Mouse (Mus musculus) c-Kit-positive CD71-positive TER-119-positive erythroid progenitor cells, embryonic 14.5 days (primary cell): ENCODE measurements around the gene Exosc1.
"Not testable (repeated sequence)": the region's sequence is repeated elsewhere in the genome, so short reads cannot be mapped to it uniquely, and the experiment has no call there.

ENCODE experiments used
- DNase-seq: peaks from one replicate; pipeline ENCODE4 v3.0.0-alpha.2; 2013; ENCODE audit warnings: low spot score

Exosc1 gene

DNA sequence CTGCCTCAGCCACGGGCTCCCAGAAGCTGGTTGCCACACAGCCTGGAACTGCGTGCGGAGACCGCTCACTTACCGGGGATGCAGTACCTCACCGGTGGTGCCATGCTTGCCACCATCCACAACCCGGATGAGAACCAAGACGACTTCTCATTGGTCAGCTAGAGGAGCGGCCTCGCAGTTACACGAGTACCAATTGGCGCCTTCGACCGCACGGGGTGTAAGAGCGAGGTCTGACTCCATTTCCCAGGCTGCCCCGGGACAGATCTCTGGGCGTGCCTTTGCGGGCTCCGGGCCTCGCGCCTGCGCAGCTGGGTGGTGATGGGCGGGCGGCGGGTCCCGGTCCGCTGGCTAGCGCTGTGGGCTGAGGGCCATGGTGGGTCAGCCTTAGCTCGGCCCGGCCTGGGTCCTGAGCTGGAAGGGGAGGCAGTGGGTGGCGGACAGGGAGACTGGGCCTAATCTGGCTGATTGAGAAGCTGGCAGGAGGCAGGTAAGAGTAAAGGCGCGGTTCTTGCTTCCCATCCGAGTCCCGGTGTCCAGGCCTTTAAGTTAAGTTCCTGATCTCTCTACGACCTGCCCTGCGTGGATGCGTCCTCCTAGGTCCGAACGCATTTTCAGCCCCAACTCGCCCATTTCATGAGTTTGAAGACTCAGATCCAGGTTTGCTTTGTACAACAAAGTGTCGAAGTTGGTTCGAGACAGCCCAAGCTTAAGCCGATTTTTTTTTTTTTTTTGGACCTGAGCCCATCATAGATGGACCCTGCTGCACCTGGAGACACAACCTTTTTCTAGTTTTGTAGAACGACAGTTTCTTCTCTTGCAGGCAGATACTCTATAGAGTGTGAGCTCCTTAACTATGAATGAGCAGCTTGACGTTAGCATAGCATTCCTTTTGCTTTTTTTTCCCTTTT is at the start of gene Exosc1, which contains the start of gene Zdhhc16:
TSS of gene Exosc1 (minus strand) at position 245 of the 908 bp plus-strand sequence.
TSS of gene Zdhhc16 (plus strand) at position 302 of the 908 bp plus-strand sequence.
- DNase-seq = peak; percentile 98

DNA sequence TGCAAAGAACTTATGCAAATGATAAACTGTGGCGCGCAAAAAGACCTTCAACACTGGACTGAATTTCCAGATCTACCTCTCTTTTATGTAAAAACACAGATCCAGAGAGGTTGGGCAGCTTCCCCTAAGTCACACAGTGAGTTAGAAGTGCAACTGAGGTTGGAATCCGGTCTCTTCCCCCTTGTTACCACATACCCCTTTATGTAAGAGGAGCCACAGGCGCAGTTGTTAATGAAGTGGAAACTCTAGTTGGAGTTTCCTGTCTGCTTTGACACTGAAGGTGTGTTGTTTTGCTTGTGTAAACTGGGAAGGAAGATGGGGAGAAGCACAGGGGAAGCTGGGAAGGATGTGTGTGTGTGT is 49.5 kb upstream of the Exosc1 start:
- no peak for DNase-seq

DNA sequence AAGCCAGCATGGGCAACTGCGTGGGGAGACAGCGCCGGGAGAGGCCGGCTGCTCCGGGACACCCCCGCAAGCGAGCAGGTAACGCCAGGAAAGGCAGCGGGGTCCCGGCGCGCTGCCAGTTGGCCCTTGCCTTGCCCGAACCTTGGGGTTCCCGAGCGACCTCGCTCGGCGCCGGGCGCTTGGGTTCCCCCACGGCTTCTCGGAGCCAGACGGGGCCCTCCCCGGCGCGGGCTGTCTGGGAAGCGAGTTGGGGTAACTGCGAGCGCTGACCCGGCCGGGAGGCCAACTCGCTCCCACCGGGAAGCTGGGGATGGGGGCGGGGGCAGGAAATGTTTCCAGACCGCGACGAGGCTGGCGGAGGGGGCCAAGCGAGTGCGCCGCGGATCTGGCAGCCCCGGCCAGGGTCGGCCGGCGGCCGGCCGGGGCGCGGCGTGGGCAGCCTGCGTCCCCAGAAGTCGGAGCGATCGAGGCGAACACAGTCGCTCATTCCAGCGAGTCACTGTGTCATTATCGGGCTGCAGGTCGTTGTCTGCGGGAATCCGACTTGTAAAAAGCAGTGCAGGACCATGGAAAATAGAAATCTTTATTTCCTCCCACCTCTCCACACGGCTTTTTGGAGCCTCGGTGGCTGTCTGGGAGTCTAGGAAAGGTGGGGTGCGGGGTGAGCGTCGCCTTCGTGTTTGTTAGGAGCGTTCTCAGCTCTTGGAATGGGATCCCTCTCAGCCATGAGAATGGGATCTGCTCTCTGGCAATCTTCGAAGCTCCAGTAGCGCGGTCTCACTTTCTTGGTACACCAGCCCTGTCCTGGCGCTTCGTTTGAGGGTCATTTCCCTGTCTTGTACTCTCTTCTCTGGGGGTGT is 48.9 kb upstream of the Exosc1 start:
- peak; percentile 15 for DNase-seq

DNA sequence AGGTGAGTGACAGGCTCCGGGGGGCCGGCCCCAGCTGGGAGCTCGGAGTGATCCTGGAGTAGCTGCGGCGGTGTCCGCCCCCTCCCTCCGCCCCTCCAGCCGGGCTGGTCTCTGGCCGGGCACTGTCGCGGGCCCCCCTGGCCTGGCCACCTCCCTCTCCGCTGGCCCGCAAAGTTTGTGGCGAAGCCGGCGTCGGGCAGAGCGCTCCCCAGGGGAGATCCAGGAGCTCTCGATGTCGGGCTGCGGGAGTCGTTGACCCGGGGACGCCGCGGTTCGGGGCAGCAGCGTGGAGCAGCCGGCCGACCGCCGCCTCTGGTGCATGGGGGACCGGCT is 48.3 kb upstream of the Exosc1 start, which contains the start of gene Ubtd1:
TSS of gene Ubtd1 (plus strand) at position 169 of the 333 bp plus-strand sequence.
- DNase-seq = no peak

DNA sequence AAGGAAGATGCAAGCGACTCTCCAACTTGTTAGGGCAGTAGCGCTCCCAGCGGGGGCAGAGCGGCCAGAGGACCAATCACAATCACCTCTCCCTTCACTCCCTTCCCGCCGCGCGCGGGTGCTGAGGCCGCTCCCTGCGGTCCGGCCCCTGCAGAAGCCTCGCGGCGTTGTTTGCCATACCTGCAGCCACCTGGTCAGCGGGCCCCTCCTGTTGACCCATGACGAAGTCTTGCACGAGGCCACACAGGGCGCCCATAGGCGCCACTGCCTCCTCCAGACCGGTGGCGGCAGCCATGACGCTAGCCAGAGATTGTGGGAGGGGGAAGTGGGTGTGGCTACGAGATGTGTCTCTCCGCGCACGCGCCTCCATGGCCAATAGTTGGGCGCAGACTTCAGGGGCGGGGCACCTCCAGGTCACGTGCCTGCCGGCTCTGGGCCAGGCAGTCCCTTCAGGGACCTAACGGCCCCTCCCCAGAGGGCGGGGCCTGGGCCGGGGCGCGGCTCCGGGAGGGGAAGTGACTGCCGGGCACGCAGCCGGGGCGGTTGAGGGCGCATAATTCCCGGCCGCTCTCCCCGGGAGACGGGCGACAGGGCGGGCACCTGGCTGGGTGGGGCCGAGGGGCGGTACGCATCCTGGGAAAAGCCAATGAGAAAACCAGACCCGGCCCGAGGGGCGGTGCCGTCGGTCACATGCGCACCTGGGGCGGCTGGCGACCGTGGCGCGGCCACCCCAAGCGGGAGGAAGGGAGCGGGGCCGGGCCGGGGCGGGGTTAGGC is 47.8 kb upstream of the Exosc1 start, which contains the start of gene Mms19:
TSS of gene Mms19 (minus strand) at position 339 of the 776 bp plus-strand sequence.
- peak; percentile 98 for DNase-seq

DNA sequence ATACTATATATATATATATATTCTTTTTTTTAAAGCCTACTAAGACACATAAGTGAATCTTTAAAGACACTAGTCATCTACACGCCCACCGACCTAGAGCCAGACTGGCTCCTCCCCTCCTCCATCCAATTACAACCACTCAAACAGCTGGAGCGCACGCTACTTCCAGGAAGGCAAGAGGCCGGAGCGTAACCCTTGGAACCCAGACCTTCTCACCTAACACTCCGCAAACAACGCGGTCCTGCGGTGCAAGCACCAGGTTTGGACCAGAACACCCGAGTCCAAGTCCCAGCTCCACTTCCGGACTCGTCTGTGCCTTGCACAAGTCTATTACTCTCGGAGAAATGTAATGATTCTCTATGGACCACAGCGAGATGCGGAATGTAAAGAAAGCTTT is 47.2 kb upstream of the Exosc1 start:
- peak; percentile 57 for DNase-seq

DNA sequence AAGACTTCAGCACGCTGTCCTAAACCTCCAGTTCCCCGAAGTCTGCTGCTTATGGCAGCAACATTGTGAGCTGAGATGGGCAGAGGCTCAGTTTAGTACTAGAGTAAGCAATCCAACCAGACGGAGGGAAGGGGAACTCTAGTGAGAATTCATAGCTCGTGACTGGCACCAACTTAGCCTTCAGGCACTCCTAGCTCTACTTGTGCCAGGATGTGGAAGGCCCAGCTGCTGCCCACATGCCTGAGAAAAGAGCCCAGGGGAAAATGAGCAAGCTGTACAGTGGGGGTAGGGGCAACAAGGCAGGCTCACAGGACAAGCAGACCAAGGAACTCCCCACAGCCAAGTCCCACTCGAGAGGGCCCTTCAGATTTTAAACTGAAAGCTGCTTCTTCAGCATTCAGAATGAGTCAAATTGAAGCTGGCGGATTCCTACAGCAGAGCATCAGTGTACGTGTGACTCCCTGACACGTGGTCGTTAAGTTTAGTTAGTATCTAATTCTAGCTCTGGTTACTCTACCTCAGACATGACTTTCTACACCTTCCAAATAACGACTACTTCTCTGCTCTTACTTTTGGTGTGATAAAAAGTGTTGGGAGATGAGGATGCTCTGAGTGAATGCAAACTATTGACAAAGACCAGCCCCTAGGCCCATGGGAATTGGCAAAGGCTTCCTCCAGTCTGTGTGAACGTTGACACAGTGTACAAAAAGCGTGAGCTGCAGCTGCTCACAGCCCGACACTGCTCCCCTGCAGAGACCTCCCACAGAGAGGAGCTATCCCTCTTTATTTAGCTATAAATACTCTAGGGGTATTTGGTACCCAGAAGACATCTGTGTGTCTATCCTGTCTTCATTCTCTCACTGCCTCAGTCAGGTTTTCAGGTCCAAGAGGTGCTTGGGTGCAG is 40.9 kb upstream of the Exosc1 start:
- no peak for DNase-seq

DNA sequence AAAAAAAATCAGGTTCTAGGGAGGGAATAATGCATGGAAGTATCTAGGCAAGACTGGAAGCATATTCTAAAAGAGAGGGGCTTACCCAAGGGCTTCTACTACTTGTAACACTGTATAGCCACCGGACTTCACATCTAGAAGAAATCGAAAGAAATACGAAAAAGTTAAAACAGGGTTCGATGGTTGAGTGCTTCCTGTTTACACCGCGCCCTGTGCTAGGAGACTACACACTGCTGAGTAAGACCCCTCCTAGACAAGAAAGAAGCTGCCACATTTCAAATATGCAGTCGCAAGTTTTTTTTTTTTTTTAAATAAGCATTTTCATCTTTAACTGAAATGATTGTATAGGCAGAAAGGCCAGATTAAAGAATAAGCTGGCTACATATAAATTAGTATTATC is 36.4 kb upstream of the Exosc1 start:
- no peak for DNase-seq

DNA sequence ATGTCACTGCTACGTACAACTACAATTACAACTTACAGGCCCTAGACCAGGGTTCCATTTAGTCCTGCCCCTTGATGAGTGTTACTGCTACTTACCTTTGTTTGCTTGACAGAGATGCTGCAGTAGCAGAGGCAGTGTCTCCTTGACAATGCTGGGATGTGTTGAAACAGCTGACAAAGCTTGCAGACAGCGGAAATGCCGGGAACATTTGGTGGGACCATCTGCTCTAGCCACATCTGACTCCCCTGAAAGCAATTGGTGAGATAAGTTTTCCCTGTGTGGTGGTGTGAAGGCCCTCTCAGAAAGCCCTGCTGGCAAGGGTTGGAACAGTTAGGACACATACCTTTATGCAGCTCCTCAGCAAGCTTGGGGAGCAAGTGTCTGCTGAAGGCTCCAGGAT is 20.4 kb upstream of the Exosc1 start:
- DNase-seq = no peak

DNA sequence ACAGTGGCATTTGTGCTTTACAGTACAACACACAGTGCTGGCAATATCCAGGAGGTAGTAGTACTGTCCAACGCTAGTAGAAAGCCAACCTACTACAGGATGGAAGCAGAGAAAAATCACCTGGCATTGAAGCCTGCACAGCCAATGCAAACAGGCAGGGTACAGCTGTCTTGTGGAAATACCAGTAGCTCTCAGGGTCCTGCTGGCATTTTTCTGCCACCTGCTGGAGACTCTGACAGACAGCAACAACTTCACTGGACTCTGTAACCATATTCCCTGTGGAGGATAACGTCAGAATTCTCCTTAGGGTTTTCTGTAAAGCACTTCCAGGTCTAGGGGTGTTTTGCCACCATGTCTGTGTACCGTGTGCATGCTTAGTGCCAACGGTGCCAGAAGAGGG is 19.1 kb upstream of the Exosc1 start:
- no peak for DNase-seq

DNA sequence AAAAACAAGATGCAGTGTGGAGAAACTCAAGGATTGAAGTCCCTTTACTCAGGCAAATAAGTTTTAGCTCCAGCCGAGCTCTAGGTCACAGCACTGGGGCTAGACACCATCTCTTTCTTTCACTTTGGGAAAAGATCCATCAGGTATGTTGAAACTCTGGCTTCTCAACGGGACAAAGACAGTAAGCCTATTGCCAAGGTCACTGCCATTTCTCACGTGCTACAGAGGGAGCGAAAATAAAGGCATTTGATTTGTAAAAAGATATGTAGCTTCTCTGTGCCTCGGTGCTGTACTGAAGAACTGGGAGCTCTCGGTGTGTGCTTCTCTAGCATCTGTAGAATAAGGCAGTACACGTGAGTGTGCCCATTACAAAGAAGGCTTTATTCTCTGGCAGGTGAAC is 10.6 kb upstream of the Exosc1 start:
- DNase-seq = no peak

DNA sequence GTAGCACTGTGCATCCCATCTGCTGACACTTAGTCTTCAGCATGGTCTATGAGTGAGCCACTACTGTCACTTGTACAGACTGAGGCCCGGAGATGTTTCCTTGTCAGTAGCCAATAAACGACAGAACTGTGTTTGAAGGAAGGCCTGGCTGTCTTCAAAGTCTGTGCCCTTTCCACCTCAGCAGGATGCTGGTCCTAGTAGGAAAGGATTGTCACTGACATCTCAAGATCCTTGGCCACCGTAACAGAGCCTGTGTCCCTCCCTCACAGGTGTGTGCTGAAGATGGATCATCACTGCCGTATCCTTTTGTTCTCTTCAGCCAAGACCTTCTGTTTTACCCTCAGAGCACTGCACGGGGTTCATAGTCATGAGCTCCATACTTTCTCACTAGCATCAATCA is 5.3 kb upstream of the Exosc1 start:
- DNase-seq = no peak

DNA sequence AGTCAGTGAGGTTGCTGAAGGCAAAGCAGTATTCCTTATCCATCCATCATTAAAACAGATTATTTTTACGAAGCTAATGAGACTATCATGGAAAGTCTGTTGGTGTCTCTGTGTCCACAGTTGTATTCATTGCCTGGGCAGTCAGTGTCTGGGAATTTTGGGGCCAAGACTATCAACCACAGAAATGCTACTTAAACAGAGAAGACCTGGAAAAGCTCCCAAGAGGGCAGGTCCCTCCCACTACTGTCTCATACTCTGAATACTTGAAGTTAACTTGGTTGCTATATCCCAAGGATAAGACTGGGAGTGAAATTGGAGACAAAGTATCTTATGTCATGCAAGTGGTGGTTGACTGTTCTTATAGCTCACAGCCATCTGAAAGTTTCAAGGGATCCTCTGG is 2.7 kb upstream of the Exosc1 start:
- no peak for DNase-seq

DNA sequence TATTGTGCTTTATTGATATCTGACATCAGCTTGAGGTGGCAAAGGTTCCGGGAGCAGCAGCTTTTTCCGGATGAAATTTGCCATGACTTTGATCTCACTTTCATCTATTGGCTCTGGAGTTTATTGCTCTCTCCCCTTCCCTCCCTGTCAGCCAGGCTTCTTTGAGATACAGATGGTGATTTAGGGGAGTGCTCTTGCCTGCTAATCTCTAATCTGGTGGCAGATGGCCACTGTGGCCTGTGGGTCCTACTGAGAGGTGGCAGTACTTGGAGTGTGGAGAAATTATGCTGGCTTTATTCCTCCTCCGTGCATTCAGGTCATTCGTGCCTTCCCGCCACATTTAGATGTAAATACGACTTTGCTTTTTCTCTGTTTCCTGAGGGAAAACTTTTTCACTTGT is 901 bp upstream of the Exosc1 start:
- DNase-seq = peak; percentile 44

DNA sequence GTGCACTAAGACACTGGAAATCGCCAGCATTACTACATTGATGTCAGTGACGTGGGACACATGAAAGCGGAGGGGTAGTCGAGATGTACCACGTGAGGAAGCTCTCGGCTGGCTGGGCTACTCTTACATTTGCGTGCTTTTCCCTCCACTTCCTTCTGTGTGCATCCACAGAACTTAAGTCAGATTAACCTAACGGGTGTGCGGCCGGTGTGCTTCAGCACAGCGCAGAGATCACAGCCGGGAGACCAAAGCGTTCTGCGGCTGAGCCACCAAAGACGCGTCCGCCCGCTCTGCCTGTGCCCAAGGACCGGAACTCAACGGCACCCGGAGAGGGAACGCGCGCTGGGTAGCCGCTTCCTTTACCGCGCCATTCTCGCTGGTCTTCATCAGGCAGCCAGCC is 537 bp downstream of the Exosc1 start:
- DNase-seq = peak; percentile 36

DNA sequence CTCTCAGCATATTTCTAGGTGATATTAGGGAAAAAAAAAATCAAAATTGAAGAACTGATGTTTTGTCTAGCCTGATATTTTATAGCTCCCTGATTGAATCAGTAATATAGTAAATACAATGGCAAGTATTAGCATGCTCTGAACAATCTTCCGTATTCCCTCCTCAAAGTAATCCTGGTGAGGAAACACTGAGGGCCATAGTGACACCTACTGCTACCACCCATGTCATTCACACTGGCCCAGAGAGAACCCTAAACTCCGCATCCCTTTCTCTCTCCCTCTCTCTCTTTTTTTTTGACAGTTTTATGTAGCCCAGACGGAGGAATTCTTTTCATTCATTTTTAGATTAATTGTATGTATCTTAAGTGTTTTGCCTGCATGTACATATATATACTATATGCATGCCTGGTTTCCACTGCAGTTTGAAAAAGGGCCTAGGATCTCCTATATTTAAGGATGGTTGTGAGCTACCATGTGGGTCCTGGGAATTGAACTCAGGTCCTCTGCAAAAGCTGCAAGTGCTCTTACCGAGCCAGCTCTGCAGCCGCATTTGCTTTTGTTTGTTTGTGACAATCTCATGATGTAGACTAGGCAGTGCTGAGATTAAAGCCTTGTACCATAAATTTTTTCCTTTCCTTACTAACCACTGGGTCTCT is 12.7 kb downstream of the Exosc1 start:
- no peak for DNase-seq

DNA sequence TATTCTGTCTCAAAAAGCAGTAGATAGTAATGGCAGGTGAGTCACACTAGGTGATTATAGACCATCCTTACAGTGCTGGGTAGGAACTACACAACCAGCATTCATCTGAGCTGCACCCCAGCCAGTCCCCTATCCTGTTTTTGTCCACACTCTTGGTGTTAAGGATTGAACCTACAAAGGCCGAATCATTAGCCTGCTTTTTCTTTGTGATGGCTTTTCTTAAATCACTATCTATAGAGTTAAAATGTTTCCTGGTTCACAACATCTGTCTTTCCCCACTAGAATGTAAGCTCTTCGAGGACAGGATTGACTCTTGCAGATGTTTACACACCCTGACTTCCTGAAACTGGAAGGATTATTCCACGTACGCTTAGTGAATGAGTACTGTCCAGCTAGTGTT is 13.8 kb downstream of the Exosc1 start:
- DNase-seq = no peak

DNA sequence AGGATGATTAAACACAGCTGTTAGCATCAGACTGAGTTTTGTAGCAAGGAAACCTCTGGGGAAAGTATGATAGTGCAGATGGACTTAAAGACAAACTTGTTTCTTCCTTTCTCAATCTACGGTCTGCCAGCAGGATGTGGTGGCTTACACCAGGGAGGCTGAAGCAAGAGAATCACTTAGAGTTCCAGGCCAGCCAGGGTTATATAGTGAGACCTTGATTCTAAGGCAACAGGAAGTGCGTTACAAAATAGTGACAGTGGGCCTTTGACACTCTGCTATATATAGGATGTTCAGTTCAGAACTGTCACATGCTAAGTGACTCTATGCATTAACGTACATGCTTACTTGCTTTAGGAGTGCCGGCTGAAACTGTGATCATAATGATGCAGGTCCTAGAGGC is 16.4 kb downstream of the Exosc1 start:
- DNase-seq = no peak

DNA sequence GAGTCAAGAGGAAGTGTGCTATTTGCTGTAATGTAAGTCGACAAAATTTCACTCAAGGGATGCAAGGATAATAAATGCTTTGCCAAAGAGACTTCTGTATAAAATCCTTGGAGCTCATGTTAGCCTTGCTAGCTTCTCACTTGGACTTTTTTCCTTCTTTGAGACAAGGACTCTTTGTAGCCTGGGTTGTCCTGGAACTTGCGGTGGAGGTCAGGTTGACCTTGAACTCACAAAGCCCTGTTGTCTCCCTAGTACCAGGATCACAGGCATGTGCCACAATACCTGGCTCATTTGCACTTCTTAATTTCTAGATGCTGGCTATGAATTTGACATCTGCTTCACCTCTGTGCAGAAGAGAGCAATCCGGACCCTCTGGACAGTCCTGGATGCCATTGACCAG is 17.9 kb downstream of the Exosc1 start:
- no peak for DNase-seq

DNA sequence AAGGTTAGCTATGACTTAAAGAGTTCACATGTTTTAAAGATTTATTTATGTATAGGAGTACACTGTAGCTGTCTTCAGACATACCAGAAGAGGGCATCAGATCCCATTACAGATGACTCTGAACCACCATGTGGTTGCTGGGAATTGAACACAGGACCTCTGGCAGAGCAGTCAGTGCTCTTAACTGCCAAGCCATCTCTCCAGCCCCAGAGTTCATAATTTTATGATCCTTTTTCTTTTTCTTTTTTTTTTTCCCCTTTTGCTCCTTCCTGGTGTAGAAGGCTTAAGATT is 18.7 kb downstream of the Exosc1 start:
- DNase-seq = not testable (repeated sequence)
